Comparison of ENCODE assay signal across 8 mouse cellular contexts in genomic region chr14:62457420-62458181, GRCm38 (mm10). TPM values are rescaled to one million over a fixed set of nuclear protein-coding genes. Genes with fewer than 3 reads are reported as not detected.
DNase-seq lines count a peak whose midpoint lies in the region; ATAC-seq and TF ChIP-seq lines count a peak whose summit lies in the region.

No protein-coding gene starts in this region.

- intact Hi-C loops in left cerebral cortex, postnatal 36 days (cut with DNase I), result loop anchor here (2.0 to 10.0 kb wide), 6 partner anchors 125 to 1123 kb away; no protein-coding TSS in a partner anchor

- TF ChIP-seq POLR2A in small intestine, adult 2 months (IDR thresholded peaks at IDR 0.05; ENCODE audit: low read depth, low read length), result no peak

- H3K9ac ChIP-seq in midbrain, embryonic 14.5 days (replicated peaks; ENCODE audit: low read length), result no peak overlapping the region; the same call in 1 of the 2 replicates

- H3K36me3 ChIP-seq in midbrain, embryonic 14.5 days (ENCODE audit: control insufficient read depth, insufficient read depth, low read length), result no peaks in the 10 kb centered on the region
- H3K36me3 ChIP-seq in small intestine, adult 2 months (ENCODE audit: control insufficient read depth, insufficient read depth, low read length), result no peaks in the 10 kb centered on the region

- H3K27ac ChIP-seq in midbrain, embryonic 14.5 days (replicated peaks; ENCODE audit: low read depth, low read length), result no peak overlapping the region
- no peak overlapping the region for H3K27ac ChIP-seq in small intestine, adult 2 months (ENCODE audit: insufficient read depth, low read depth, low read length)

- ATAC-seq in midbrain, embryonic 14.5 days (ENCODE audit: low FRiP score, low TSS enrichment), result peak; percentile 67; the same call in 1 of the 2 replicates
- ATAC-seq in erythroid progenitor cell, adult 5-6 weeks (replicated peaks; ENCODE audit: low FRiP score, poor library complexity, severe bottlenecking), result no peak

- peak overlapping the region; percentile 41 for H3K4me2 ChIP-seq in midbrain, embryonic 14.5 days (ENCODE audit: low read length)

- peaks cover 14% of the 10 kb centered on the region for H3K4me1 ChIP-seq in midbrain, embryonic 14.5 days (ENCODE audit: control insufficient read depth, insufficient read depth, low read length)
- H3K4me1 ChIP-seq in small intestine, adult 2 months (ENCODE audit: control insufficient read depth, insufficient read depth, insufficient read length, low read length), result no peaks in the 10 kb centered on the region

- 18% methylated on average over 22 of the region's 22 CpGs for WGBS in midbrain, embryonic 14.5 days
- 20% methylated on average over 22 of the region's 22 CpGs for WGBS in small intestine, adult 2 months

- H3K9me3 ChIP-seq in midbrain, embryonic 14.5 days (ENCODE audit: control insufficient read depth, low read length), result no peaks in the 10 kb centered on the region

- TF ChIP-seq CTCF in small intestine, adult 2 months (IDR thresholded peaks at IDR 0.05; ENCODE audit: extremely low read depth, insufficient read length, insufficient replicate concordance, low read depth, low read length), result peak; percentile 77; the same call in 1 of the 2 replicates

- no peaks in the 10 kb centered on the region for H3K27me3 ChIP-seq in midbrain, embryonic 14.5 days (ENCODE audit: control insufficient read depth, insufficient read depth, low read length)
- 0 out of 2 replicates have a peak, but pooled peaks cover 2% of the 10 kb centered on the region for H3K27me3 ChIP-seq in small intestine, adult 2 months (ENCODE audit: control insufficient read depth, insufficient read depth, low read length)

- H3K4me3 ChIP-seq in midbrain, embryonic 14.5 days (replicated peaks; ENCODE audit: low read depth, low read length), result no peak overlapping the region
- H3K4me3 ChIP-seq in small intestine, adult 2 months (ENCODE audit: low read depth, low read length), result peak overlapping the region; percentile 17

- DNase-seq in adrenal gland, postnatal 14 days, result peak; percentile 91
- DNase-seq in embryo, embryonic 9.5 days (ENCODE audit: extremely low spot score), result peak; percentile 82
- DNase-seq in heart, adult 18-20 months, result peak; percentile 80 to 94
- peak; percentile 71 for DNase-seq in kidney, adult 11 months
- DNase-seq in left cerebral cortex, postnatal 36 days (ENCODE audit: low spot score in 2 of 2), result peak; percentile 84 to 90
- DNase-seq in midbrain, embryonic 14.5 days, result peak; percentile 97

RNA-seq across cellular contexts. Expression of gene Gucy1b2, which starts 1.5 kb away (rescaled TPM):
- 0.83 and 0.93 TPM in 2 replicates for total RNA-seq in adrenal gland, postnatal 14 days (2021)
- total RNA-seq in heart, adult 18-20 months (2021), result under 1 TPM in 1 of 2 experiments, not detected in 1; 0.15 TPM
- total RNA-seq in left cerebral cortex, postnatal 36 days (2021), result under 1 TPM; 0.32 to 0.41 TPM
- 1.00 and 1.0 TPM in 2 replicates for polyA plus RNA-seq in midbrain, embryonic 14.5 days (2014; fragmentation: Nextera tagmentation; extraction: Ambion mirVana)
- polyA plus RNA-seq in small intestine, adult 2 months (2012; rRNA removed), result not detected in 2 replicates
- not detected in 2 replicates for total RNA-seq in erythroid progenitor cell, adult 5-6 weeks (2015; ENCODE audit: low replicate concordance)
- total RNA-seq in erythroid progenitor cell, adult 5-6 weeks (2017; ENCODE audit: low replicate concordance), result not detected in 2 replicates
